Mouse (Mus musculus) forebrain, embryonic 16.5 days (tissue): ENCODE measurements around the gene Arsg. TPM values are rescaled to one million over a fixed set of nuclear protein-coding genes. Genes with fewer than 3 reads are reported as not detected.
"Not testable (repeated sequence)": the region's sequence is repeated elsewhere in the genome, so short reads cannot be mapped to it uniquely, and the experiment has no call there.

Source experiments
- ATAC-seq: fragments of 200-750 bp; cut with Nextera tagmentation; 2 replicates; pipeline ENCODE4 v1.8.0; 2017; ENCODE audit warnings: mild to moderate bottlenecking, moderate library complexity
- H3K27ac ChIP-seq: fragments of 300-500 bp; sonication (generic); 2 replicates; pipeline ENCODE4 v1.5.1; 2014; ENCODE audit warnings: low read length, control low read depth
- H3K27me3 ChIP-seq: fragments of 300-500 bp; sonication (generic); replicated peaks from 2 replicates; pipeline ENCODE4 v1.6.1; 2014; ENCODE audit warnings: low read length; ENCODE audit not compliant: control insufficient read depth, insufficient read depth
- H3K36me3 ChIP-seq: fragments of 300-500 bp; sonication (generic); 2 replicates; pipeline ENCODE4 v1.6.1; 2014; ENCODE audit not compliant: control insufficient read depth, insufficient read depth
- H3K4me1 ChIP-seq: fragments of 300-500 bp; sonication (generic); replicated peaks from 2 replicates; pipeline ENCODE4 v1.6.1; 2014; ENCODE audit warnings: low read length; ENCODE audit not compliant: control insufficient read depth, insufficient read depth
- H3K4me2 ChIP-seq: fragments of 300-500 bp; sonication (generic); 2 replicates; pipeline ENCODE4 v1.6.1; 2014; ENCODE audit warnings: mild to moderate bottlenecking, low read length, control low read depth
- H3K4me3 ChIP-seq: fragments of 300-500 bp; sonication (generic); replicated peaks from 2 replicates; pipeline ENCODE4 v1.5.1; 2014; ENCODE audit warnings: mild to moderate bottlenecking, low read length, control low read depth
- H3K9ac ChIP-seq: fragments of 300-500 bp; sonication (generic); replicated peaks from 2 replicates; pipeline ENCODE4 v1.6.1; 2014; ENCODE audit warnings: low read depth, low read length, control low read depth
- H3K9me3 ChIP-seq: fragments of 300-500 bp; sonication (generic); 2 replicates; pipeline ENCODE4 v1.6.1; 2016; ENCODE audit warnings: low read length; ENCODE audit not compliant: control insufficient read depth
- whole genome bisulfite sequencing: fragments of 180-500 bp; shearing (Covaris S2); extraction: QIAGEN DNeasy Blood & Tissue Kit; methylation state at CpG from one replicate; pipeline ENCODE4 v1.1.7; 2014; 5-methylcytosine and 5-hydroxymethylcytosine counted together
- polyA plus RNA-seq: library from polyadenylated mRNA; unstranded; fragments of >200 nt; fragmentation: Nextera tagmentation; extraction: Ambion mirVana; gene quantifications from 2 replicates; pipeline ENCODE4 v1.2.1, GENCODE M21; 2015

The Arsg gene
- polyA plus RNA-seq, 1 experiment from 2014 or later, result 4.1 TPM

- Histone ChIP-seq H3K27ac (no peak overlapping the region), H3K36me3 (no peaks in the 10 kb centered on the region), H3K9me3 (no peaks in the 10 kb centered on the region), H3K27me3 (0 out of 2 replicates have a peak, but pooled peaks cover 2% of the 10 kb centered on the region), H3K9ac (no peak overlapping the region), H3K4me3 (no peak overlapping the region), H3K4me2 (no peak overlapping the region), H3K4me1 (peaks cover 13% of the 10 kb centered on the region)
- 58% methylated on average over 7 of the region's 7 CpGs for WGBS
- no peak for ATAC-seq
Observed at GRCm38 (mm10) chr11:109612871-109613529, 139.8 kb downstream of the Arsg start.

DNA sequence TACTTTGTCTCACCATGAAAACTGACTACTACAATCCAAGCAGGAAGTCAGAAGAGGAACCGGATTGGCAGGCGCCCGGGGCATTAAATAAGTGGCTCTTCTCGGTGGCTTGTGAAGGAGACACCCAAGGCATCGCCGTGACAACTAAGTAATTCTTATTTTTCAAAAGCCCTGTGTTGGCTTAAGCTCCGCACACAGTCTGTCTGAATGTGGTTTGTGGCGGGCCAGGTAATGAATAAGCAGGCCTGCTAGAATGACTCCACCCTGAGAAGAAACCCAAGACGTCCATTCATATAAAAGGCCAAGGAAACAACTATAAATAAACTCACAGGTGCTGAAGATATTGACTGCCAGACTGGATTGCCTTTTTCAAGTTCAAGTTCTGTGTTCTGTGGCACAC is 142.1 kb downstream of the Arsg start:
- no peaks in the 10 kb centered on the region for H3K9me3 ChIP-seq
- H3K9ac ChIP-seq, result no peak overlapping the region
- H3K4me1 ChIP-seq, result peaks cover 10% of the 10 kb centered on the region
- no peak overlapping the region for H3K4me3 ChIP-seq
- H3K27me3 ChIP-seq, result 0 out of 2 replicates have a peak, but pooled peaks cover 2% of the 10 kb centered on the region
- WGBS, result 56% methylated on average over 9 of the region's 9 CpGs
- no peak for ATAC-seq
- no peak overlapping the region for H3K27ac ChIP-seq
- no peaks in the 10 kb centered on the region for H3K36me3 ChIP-seq
- H3K4me2 ChIP-seq, result no peak overlapping the region

GRCm38 (mm10) chr11:109616352-109616751 is 143.2 kb downstream of the Arsg start:
- Histone ChIP-seq H3K4me2 (no peak overlapping the region), H3K36me3 (no peaks in the 10 kb centered on the region), H3K4me3 (no peak overlapping the region), H3K9me3 (no peaks in the 10 kb centered on the region), H3K4me1 (peaks cover 4% of the 10 kb centered on the region), H3K27me3 (0 out of 2 replicates have a peak, but pooled peaks cover 2% of the 10 kb centered on the region), H3K27ac (no peak overlapping the region), H3K9ac (no peak overlapping the region)
- 33% methylated on average over 4 of the region's 4 CpGs for WGBS
- no peak for ATAC-seq

GRCm38 (mm10) chr11:109616766-109617165 is 143.6 kb downstream of the Arsg start:
- H3K4me1 ChIP-seq, result peaks cover 4% of the 10 kb centered on the region
- H3K4me3 ChIP-seq, result no peak overlapping the region
- H3K9ac ChIP-seq, result no peak overlapping the region
- H3K9me3 ChIP-seq, result no peaks in the 10 kb centered on the region
- WGBS, result 40% methylated on average over 4 of the region's 4 CpGs
- H3K27ac ChIP-seq, result no peak overlapping the region
- H3K4me2 ChIP-seq, result no peak overlapping the region
- no peak for ATAC-seq
- no peaks in the 10 kb centered on the region for H3K36me3 ChIP-seq
- H3K27me3 ChIP-seq, result 0 out of 2 replicates have a peak, but pooled peaks cover 2% of the 10 kb centered on the region

GRCm38 (mm10) chr11:109619055-109619454 is 145.9 kb downstream of the Arsg start:
- H3K9ac ChIP-seq, H3K4me3 ChIP-seq, H3K27me3 ChIP-seq, H3K36me3 ChIP-seq, ATAC-seq, H3K4me2 ChIP-seq, H3K9me3 ChIP-seq, H3K27ac ChIP-seq, H3K4me1 ChIP-seq: not testable (repeated sequence)
- 37% methylated on average over 8 of the region's 8 CpGs for WGBS

- Histone ChIP-seq H3K27ac (no peak overlapping the region), H3K4me2 (no peak overlapping the region), H3K9ac (no peak overlapping the region), H3K9me3 (no peaks in the 10 kb centered on the region), H3K27me3 (no peaks in the 10 kb centered on the region), H3K36me3 (no peaks in the 10 kb centered on the region), H3K4me3 (no peak overlapping the region), H3K4me1 (peaks cover 6% of the 10 kb centered on the region)
- 87% methylated on average over 6 of the region's 6 CpGs for WGBS
- no peak for ATAC-seq
Observed at GRCm38 (mm10) chr11:109620356-109620755, 147.2 kb downstream of the Arsg start.

- Histone ChIP-seq H3K9me3 (no peaks in the 10 kb centered on the region), H3K9ac (no peak overlapping the region), H3K27ac (no peak overlapping the region), H3K4me1 (peaks cover 6% of the 10 kb centered on the region), H3K4me2 (no peak overlapping the region), H3K4me3 (no peak overlapping the region), H3K36me3 (no peaks in the 10 kb centered on the region), H3K27me3 (no peaks in the 10 kb centered on the region)
- ATAC-seq, result no peak
- 10% methylated on average over 2 of the region's 2 CpGs for WGBS
Observed at GRCm38 (mm10) chr11:109621183-109621582, 148.0 kb downstream of the Arsg start.

- Histone ChIP-seq H3K4me1 (0 out of 2 replicates have a peak, but pooled peaks cover 2% of the 10 kb centered on the region), H3K9ac (no peak overlapping the region), H3K27me3 (no peaks in the 10 kb centered on the region), H3K36me3 (no peaks in the 10 kb centered on the region), H3K4me2 (no peak overlapping the region), H3K4me3 (no peak overlapping the region), H3K9me3 (no peaks in the 10 kb centered on the region), H3K27ac (no peak overlapping the region)
- 47% methylated on average over 15 of the region's 15 CpGs for WGBS
- ATAC-seq, result no peak
Observed at GRCm38 (mm10) chr11:109622518-109623037, 149.4 kb downstream of the Arsg start.
